Mouse (Mus musculus) ES-CJ7 (cell line): ENCODE measurements around the gene Taf15.
"Not testable (repeated sequence)": the region's sequence is repeated elsewhere in the genome, so short reads cannot be mapped to it uniquely, and the experiment has no call there.

Experiments
- DNase-seq: peaks from one replicate; pipeline ENCODE4 v3.0.0; 2011; ENCODE audit warnings: low read depth, low spot score

The Taf15 gene

GRCm38 (mm10) chr11:83536831-83537230 is 63.9 kb downstream of the Taf15 start:
- DNase-seq: no peak

DNA sequence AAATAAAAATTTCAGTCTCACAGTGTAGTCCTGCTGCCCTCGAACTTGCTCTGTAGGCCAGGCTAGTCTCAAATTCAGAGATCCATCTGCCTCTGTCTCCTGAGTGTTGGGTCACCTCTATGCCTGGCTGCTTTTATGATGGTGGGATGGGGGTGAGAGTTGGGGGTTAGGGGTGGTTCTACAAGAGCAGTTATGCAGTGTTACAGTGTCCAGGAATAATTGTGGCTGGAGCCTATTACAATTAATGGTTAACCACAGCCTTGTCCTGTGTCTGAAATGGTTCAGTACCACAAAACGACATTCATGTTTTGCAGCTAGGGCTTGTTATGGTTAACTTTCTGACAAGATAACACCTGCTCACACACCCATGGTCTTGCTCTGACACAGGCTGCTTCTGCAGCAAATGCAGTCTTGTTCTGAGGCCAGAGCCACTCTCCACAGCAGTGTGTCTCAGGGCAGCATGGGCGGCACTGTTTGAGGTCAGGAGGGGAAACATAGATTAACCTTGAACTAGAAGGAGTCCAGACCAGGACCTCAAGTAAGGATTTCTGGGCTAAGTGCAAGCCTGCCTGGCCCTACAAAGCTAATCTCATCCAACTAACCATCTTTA is 65.9 kb downstream of the Taf15 start:
- DNase-seq: no peak

- no peak for DNase-seq
These were observed 68.0 kb downstream of the Taf15 start for GRCm38 (mm10) chr11:83540931-83541330.

GRCm38 (mm10) chr11:83541415-83541814 is 68.5 kb downstream of the Taf15 start:
- no peak for DNase-seq

DNA sequence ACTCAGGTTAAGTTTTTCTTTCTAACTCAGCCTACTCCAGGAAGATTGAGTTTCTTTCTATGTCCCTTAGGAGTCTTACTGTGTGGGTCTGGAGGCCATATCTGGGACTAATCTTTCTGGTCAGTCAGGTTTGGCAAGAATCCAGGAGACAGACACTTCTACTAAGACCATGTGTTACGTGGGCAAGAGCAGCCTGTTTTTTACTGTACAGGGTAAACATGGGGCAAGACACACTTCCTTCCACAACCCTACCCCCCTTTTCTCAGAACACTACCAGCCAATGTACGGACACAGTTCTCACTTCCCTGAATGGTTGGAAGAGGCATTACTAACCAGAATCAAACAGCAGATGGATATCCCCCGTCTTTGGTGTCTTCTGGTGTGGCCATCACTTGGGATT is 71.3 kb downstream of the Taf15 start:
- no peak for DNase-seq

DNA sequence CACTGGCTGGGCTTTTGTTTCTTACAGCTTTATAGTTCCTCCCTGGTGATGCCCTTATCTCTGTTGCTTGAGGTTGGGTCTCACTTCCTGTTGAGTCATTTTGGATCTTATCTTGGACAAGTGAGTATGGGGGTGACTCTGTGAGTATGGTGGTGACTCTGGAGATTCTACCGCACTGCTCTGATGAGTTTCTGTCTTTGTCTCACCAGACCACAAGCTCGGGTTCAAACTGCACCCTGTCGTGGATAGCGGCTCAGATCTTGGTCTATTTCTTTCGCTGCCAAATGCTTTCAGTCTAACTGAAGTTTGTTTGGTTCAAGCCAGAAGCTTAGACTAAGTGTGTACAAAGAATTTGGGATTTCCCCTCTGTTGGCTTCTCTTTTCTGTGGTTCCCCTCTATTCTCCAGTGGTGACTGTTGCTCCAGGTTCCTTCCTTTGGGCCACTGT is 77.3 kb downstream of the Taf15 start:
- no peak for DNase-seq

- not testable (repeated sequence) for DNase-seq
These were observed 78.2 kb downstream of the Taf15 start for GRCm38 (mm10) chr11:83551037-83551436.

GRCm38 (mm10) chr11:83551668-83552067 is 78.8 kb downstream of the Taf15 start:
- no peak for DNase-seq
